Mouse (Mus musculus) CH12.LX (cell line): ENCODE data around the gene Ush2a. TPM values are rescaled to one million over a fixed set of nuclear protein-coding genes. Genes with fewer than 3 reads are reported as not detected.

Experiments used
- DNase-seq: peaks from one replicate; pipeline ENCODE4 v3.0.0-alpha.2; 2013; ENCODE audit errors: extremely low read depth
- H3K27ac ChIP-seq: 2 replicates; pipeline ENCODE4 v1.5.1; 2012; ENCODE audit warnings: low read depth, mild to moderate bottlenecking, control low read depth, moderate library complexity; ENCODE audit not compliant: insufficient read depth
- H3K27me3 ChIP-seq: replicated peaks from 2 replicates; pipeline ENCODE3; 2012; ENCODE audit warnings: inconsistent platforms
- H3K36me3 ChIP-seq, 2 experiments: replicated peaks in 1 of 2; 2 replicates each; pipeline versions ENCODE3 to v1.6.1; 2012; ENCODE audit warnings: inconsistent platforms in 1 of 2, low read length in 1 of 2, mild to moderate bottlenecking in 1 of 2, mixed read lengths in 1 of 2, moderate library complexity in 1 of 2; ENCODE audit not compliant: control insufficient read depth in 1 of 2, insufficient read depth in 1 of 2
- H3K4me1 ChIP-seq, 2 experiments: 2 replicates each; pipeline ENCODE4 v1.6.1; 2012; ENCODE audit warnings: inconsistent platforms in 1 of 2, moderate library complexity in 1 of 2; ENCODE audit not compliant: insufficient read depth in 2 of 2, control insufficient read depth in 1 of 2
- H3K4me2 ChIP-seq: 2 replicates; pipeline ENCODE4 v1.6.1; 2012; ENCODE audit warnings: low read depth, mild to moderate bottlenecking, control low read depth; ENCODE audit not compliant: poor library complexity, insufficient read depth, severe bottlenecking
- H3K4me3 ChIP-seq, 3 experiments: fragments of 150-350 bp in 1 of 3; sonication (generic) in 1 of 3; replicated peaks in 1 of 3; 2 replicates each; pipeline versions ENCODE3 to v1.5.1; 2011 to 2012; ENCODE audit warnings: low read depth in 2 of 3, low read length in 2 of 3, mild to moderate bottlenecking in 2 of 3, moderate library complexity in 2 of 3, control low read depth in 1 of 3, improper control_type of control experiment in 1 of 3, inconsistent platforms in 1 of 3, mixed read lengths in 1 of 3; ENCODE audit not compliant: poor library complexity in 1 of 3
- H3K79me2 ChIP-seq: replicated peaks from 2 replicates; pipeline ENCODE4 v1.6.1; 2012; ENCODE audit warnings: mild to moderate bottlenecking, moderate library complexity; ENCODE audit not compliant: control insufficient read depth, poor library complexity, insufficient read depth, severe bottlenecking; ENCODE audit errors: extremely low read depth
- H3K9ac ChIP-seq: 2 replicates; pipeline ENCODE4 v1.6.1; 2012; ENCODE audit warnings: low read depth, mild to moderate bottlenecking, control low read depth, moderate library complexity; ENCODE audit not compliant: insufficient read depth
- H3K9me3 ChIP-seq: replicated peaks from 2 replicates; pipeline ENCODE3; 2012; ENCODE audit warnings: low read length, inconsistent platforms, mixed read lengths
- BHLHE40 ChIP-seq: IDR thresholded peaks from 2 replicates; pipeline ENCODE4 v1.6.1; 2011; ENCODE audit warnings: mild to moderate bottlenecking, low read depth, low read length, improper control_type of control experiment
- EP300 ChIP-seq: IDR thresholded peaks from 2 replicates; pipeline ENCODE4 v1.6.1; 2011; ENCODE audit warnings: low read length, improper control_type of control experiment
- ETS1 ChIP-seq: conservative IDR thresholded peaks from 2 replicates; pipeline ENCODE4 v1.6.1; 2012; ENCODE audit warnings: low read depth, mild to moderate bottlenecking, inconsistent platforms, low read length, improper control_type of control experiment, moderate library complexity
- GABPA ChIP-seq: IDR thresholded peaks from 2 replicates; pipeline ENCODE4 v1.6.1; 2012; ENCODE audit warnings: low read depth, low read length, improper control_type of control experiment, inconsistent platforms; ENCODE audit not compliant: insufficient replicate concordance
- JUN ChIP-seq: IDR thresholded peaks from 2 replicates; pipeline ENCODE4 v1.6.1; 2011; ENCODE audit warnings: low read depth, mild to moderate bottlenecking, low read length, improper control_type of control experiment, moderate library complexity; ENCODE audit not compliant: insufficient read depth
- KAT2A ChIP-seq: IDR thresholded peaks from 2 replicates; pipeline ENCODE4 v1.6.1; 2012; ENCODE audit warnings: low read length, improper control_type of control experiment, inconsistent platforms; ENCODE audit not compliant: insufficient replicate concordance
- MAZ ChIP-seq: IDR thresholded peaks from 2 replicates; pipeline ENCODE4 v1.6.1; 2012; ENCODE audit warnings: low read depth, mild to moderate bottlenecking, inconsistent platforms, low read length, improper control_type of control experiment, moderate library complexity
- MYC ChIP-seq: IDR thresholded peaks from 2 replicates; pipeline ENCODE4 v1.6.1; 2011; ENCODE audit warnings: low read depth, mild to moderate bottlenecking, improper control_type of control experiment, low read length
- POLR2AphosphoS2 ChIP-seq: IDR thresholded peaks from 2 replicates; pipeline ENCODE4 v1.6.1; 2011; ENCODE audit warnings: low read depth, low read length, improper control_type of control experiment
- RAD21 ChIP-seq: IDR thresholded peaks from 2 replicates; pipeline ENCODE4 v1.6.1; 2011; ENCODE audit warnings: low read depth, mild to moderate bottlenecking, low read length, improper control_type of control experiment, moderate library complexity
- SMC3 ChIP-seq: IDR thresholded peaks from 2 replicates; pipeline ENCODE4 v1.6.1; 2011; ENCODE audit warnings: low read depth, low read length, improper control_type of control experiment
- TBP ChIP-seq: conservative IDR thresholded peaks from 2 replicates; pipeline ENCODE4 v1.6.1; 2011; ENCODE audit warnings: low read depth, low read length, improper control_type of control experiment
- UBTF ChIP-seq: IDR thresholded peaks from 2 replicates; pipeline ENCODE4 v1.6.1; 2012; ENCODE audit warnings: low read depth, mild to moderate bottlenecking, inconsistent platforms, low read length, improper control_type of control experiment, moderate library complexity
- USF2 ChIP-seq: conservative IDR thresholded peaks from 2 replicates; pipeline ENCODE4 v1.6.1; 2011; ENCODE audit warnings: low read depth, low read length, improper control_type of control experiment
- ZMIZ1 ChIP-seq: IDR thresholded peaks from 2 replicates; pipeline ENCODE4 v1.6.1; 2012; ENCODE audit warnings: low read depth, mild to moderate bottlenecking, inconsistent platforms, low read length, improper control_type of control experiment
- ZNF384 ChIP-seq: IDR thresholded peaks from 2 replicates; pipeline ENCODE4 v1.6.1; 2012; ENCODE audit warnings: low read depth, low read length, improper control_type of control experiment, inconsistent platforms
- dilution Hi-C: fragments of 300-500 bp; cut with MboI; formaldehyde crosslinking; loops from 2 replicates; pipeline ENCODE4 v1.14.3; 2020; ENCODE audit warnings: low sequenced_read_pairs; ENCODE audit not compliant: extremely low pct_unique_long_range_greater_than_20kb, extremely low pct_ligation_motif_present
- in situ Hi-C: fragments of 300-500 bp; cut with MboI; formaldehyde crosslinking; loops from 3 replicates; pipeline ENCODE4 v1.14.3; 2019; ENCODE audit warnings: low sequenced_read_pairs, low pct_ligation_motif_present, low pct_unique_long_range_greater_than_20kb, mixed read lengths
- polyA plus RNA-seq: library from polyadenylated mRNA; unstranded; fragments of >175 nt; gene quantifications from 2 replicates; pipeline ENCODE4 v1.2.1, GENCODE M21; 2012; ENCODE audit warnings: low read depth; ENCODE audit not compliant: insufficient read length
- total RNA-seq, 2 experiments: library from RNA; depleted of rRNA; stranded (reverse); fragments of 300-350 nt in 1 of 2; fragments of >200 nt in 1 of 2; gene quantifications; 2 replicates each; pipeline ENCODE4 v1.2.3; 2012 to 2014

Ush2a gene
- total and polyA plus RNA-seq, 3 experiments = not detected

GRCm38 (mm10) chr1:188667460-188667859, 405.6 kb downstream of the Ush2a start:
- no peak for DNase-seq
- no peak overlapping the region for H3K27ac ChIP-seq
- no peak overlapping the region for H3K4me3 ChIP-seq
- H3K9me3 ChIP-seq = peaks cover 55% of the 10 kb centered on the region
- no peaks in the 10 kb centered on the region for H3K79me2 ChIP-seq
- TF ChIP-seq POLR2AphosphoS2 = no peak
- no peak for TF ChIP-seq ETS1
- no peak for TF ChIP-seq KAT2A
- TF ChIP-seq ZMIZ1 = no peak
- TF ChIP-seq TBP = no peak
- no peak for TF ChIP-seq MYC
- no peak for TF ChIP-seq RAD21
- TF ChIP-seq MAZ = no peak
- no peak for TF ChIP-seq EP300
- TF ChIP-seq GABPA = no peak
- TF ChIP-seq ZNF384 = no peak
- TF ChIP-seq SMC3 = no peak
- TF ChIP-seq BHLHE40 = no peak
- TF ChIP-seq JUN = no peak
- no peak for TF ChIP-seq USF2
- no peak for TF ChIP-seq UBTF
- TF ChIP-seq, all 38 proteins: peak for 0
- no peak overlapping the region for H3K9ac ChIP-seq
- no peaks in the 10 kb centered on the region for H3K4me1 ChIP-seq
- dilution Hi-C loops (no loop called here), in situ Hi-C loops (no loop called here)
- H3K27me3 ChIP-seq = no peaks in the 10 kb centered on the region
- no peak overlapping the region for H3K4me2 ChIP-seq
- no peaks in the 10 kb centered on the region for H3K36me3 ChIP-seq

GRCm38 (mm10) chr1:188668513-188668912, 406.7 kb downstream of the Ush2a start:
- Histone ChIP-seq H3K4me3 (no peak overlapping the region), H3K27ac (no peak overlapping the region), H3K27me3 (no peaks in the 10 kb centered on the region), H3K9me3 (peaks cover 60% of the 10 kb centered on the region), H3K36me3 (no peaks in the 10 kb centered on the region), H3K79me2 (no peaks in the 10 kb centered on the region), H3K9ac (no peak overlapping the region), H3K4me1 (no peaks in the 10 kb centered on the region), H3K4me2 (no peak overlapping the region)
- in situ Hi-C loops = no loop called here
- no peak for DNase-seq
- dilution Hi-C loops = no loop called here
- TF ChIP-seq GABPA = no peak
